18 mouse cellular contexts compared by ENCODE assay signal in genomic region chr3:121213501-121213900, GRCm38 (mm10).
"Had no signal": no experiment of that assay in that cellular context is flagged by ENCODE, and none has a peak within 500 bp of the region (broad histone marks: within the 10 kb centered on the region; RNA-seq: fewer than 3 reads in every experiment).

No protein-coding gene starts in this region.

- H3K36me3 ChIP-seq: midbrain, embryonic 10.5 days; midbrain, embryonic 12.5 days; neural tube, embryonic 13.5 days; neural tube, embryonic 15.5 days; stomach, embryonic 15.5 days had no signal

- H3K27ac ChIP-seq: liver, embryonic 13.5 days; liver, embryonic 15.5 days; midbrain, embryonic 10.5 days; midbrain, embryonic 12.5 days; neural tube, embryonic 13.5 days; neural tube, embryonic 15.5 days; stomach, embryonic 15.5 days; stomach, postnatal 0 days had no signal

- H3K4me1 ChIP-seq: liver, embryonic 13.5 days; liver, embryonic 15.5 days; neural tube, embryonic 13.5 days; neural tube, embryonic 15.5 days; stomach, embryonic 15.5 days had no signal

- H3K27me3 ChIP-seq: liver, embryonic 13.5 days; liver, embryonic 15.5 days; midbrain, embryonic 12.5 days; neural tube, embryonic 13.5 days; neural tube, embryonic 15.5 days; stomach, embryonic 15.5 days had no signal

- H3K4me3 ChIP-seq: liver, embryonic 13.5 days; liver, embryonic 15.5 days; midbrain, embryonic 10.5 days; midbrain, embryonic 12.5 days; myocyte; neural tube, embryonic 13.5 days; neural tube, embryonic 15.5 days; stomach, embryonic 15.5 days had no signal

- DNase-seq: liver; liver, embryonic 13.5 days; liver, postnatal 0 days; lung, embryonic 14.5 days; lung, postnatal 10 days; lung, postnatal 4 days; midbrain, embryonic 14.5 days; retina, postnatal 1 day; right cerebral cortex, adult 18-20 months; right cerebral cortex, postnatal 14 days had no signal
